Mouse (Mus musculus) gonadal fat pad, adult 2 months (tissue): ENCODE measurements around the gene Asic1. TPM values are rescaled to one million over a fixed set of nuclear protein-coding genes. Genes with fewer than 3 reads are reported as not detected.
"Not testable (repeated sequence)": the region's sequence is repeated elsewhere in the genome, so short reads cannot be mapped to it uniquely, and the experiment has no call there.

Experiments used
- DNase-seq: peaks from one replicate; pipeline ENCODE4 v3.0.0-alpha.2; 2012; ENCODE audit warnings: low read depth
- polyA plus RNA-seq: library from polyadenylated mRNA; depleted of rRNA; stranded (reverse); fragments of >200 nt; gene quantifications from 2 replicates; pipeline ENCODE4 v1.2.3, GENCODE M21; 2012

The Asic1 gene
- polyA plus RNA-seq, 1 experiment: 0.18 TPM

GRCm38 (mm10) chr15:99663964-99664599 is 6.1 kb upstream of the Asic1 start:
- DNase-seq: no peak

GRCm38 (mm10) chr15:99664600-99665451 is 5.3 kb upstream of the Asic1 start:
- no peak for DNase-seq

GRCm38 (mm10) chr15:99667544-99667943 is 2.6 kb upstream of the Asic1 start:
- DNase-seq: no peak

- DNase-seq: no peak
These were observed 1.3 kb upstream of the Asic1 start for GRCm38 (mm10) chr15:99668881-99669280.

- no peak for DNase-seq
These were observed 776 bp upstream of the Asic1 start for GRCm38 (mm10) chr15:99669392-99669791.

- DNase-seq: no peak
These were observed 949 bp downstream of the Asic1 start for GRCm38 (mm10) chr15:99670964-99671670.

GRCm38 (mm10) chr15:99671783-99672182 is 1.6 kb downstream of the Asic1 start:
- DNase-seq: no peak

- DNase-seq: no peak
These were observed 4.7 kb downstream of the Asic1 start for GRCm38 (mm10) chr15:99674866-99675265.

- no peak for DNase-seq
These were observed 6.9 kb downstream of the Asic1 start for GRCm38 (mm10) chr15:99677089-99677488.

- no peak for DNase-seq
These were observed 8.1 kb downstream of the Asic1 start for GRCm38 (mm10) chr15:99678063-99678800.

- DNase-seq: no peak
These were observed 8.8 kb downstream of the Asic1 start for GRCm38 (mm10) chr15:99679008-99679407.

GRCm38 (mm10) chr15:99682880-99683279 is 12.7 kb downstream of the Asic1 start:
- DNase-seq: no peak

GRCm38 (mm10) chr15:99684156-99684555 is 14.0 kb downstream of the Asic1 start:
- DNase-seq: no peak

GRCm38 (mm10) chr15:99688712-99689111 is 18.5 kb downstream of the Asic1 start:
- no peak for DNase-seq

GRCm38 (mm10) chr15:99690924-99691323 is 20.8 kb downstream of the Asic1 start:
- no peak for DNase-seq

- no peak for DNase-seq
These were observed 21.8 kb downstream of the Asic1 start for GRCm38 (mm10) chr15:99691976-99692375.

- no peak for DNase-seq
These were observed 27.1 kb downstream of the Asic1 start for GRCm38 (mm10) chr15:99697309-99697708.

GRCm38 (mm10) chr15:99698533-99699085 is 28.4 kb downstream of the Asic1 start:
- no peak for DNase-seq

- DNase-seq: no peak
These were observed 29.5 kb downstream of the Asic1 start for GRCm38 (mm10) chr15:99699715-99700114.

- no peak for DNase-seq
These were observed 30.3 kb downstream of the Asic1 start for GRCm38 (mm10) chr15:99700219-99701106.

GRCm38 (mm10) chr15:99701640-99701998 is 31.5 kb downstream of the Asic1 start:
- not testable (repeated sequence) for DNase-seq
